8 mouse cellular contexts compared by ENCODE assay signal in the genomic region with DNA sequence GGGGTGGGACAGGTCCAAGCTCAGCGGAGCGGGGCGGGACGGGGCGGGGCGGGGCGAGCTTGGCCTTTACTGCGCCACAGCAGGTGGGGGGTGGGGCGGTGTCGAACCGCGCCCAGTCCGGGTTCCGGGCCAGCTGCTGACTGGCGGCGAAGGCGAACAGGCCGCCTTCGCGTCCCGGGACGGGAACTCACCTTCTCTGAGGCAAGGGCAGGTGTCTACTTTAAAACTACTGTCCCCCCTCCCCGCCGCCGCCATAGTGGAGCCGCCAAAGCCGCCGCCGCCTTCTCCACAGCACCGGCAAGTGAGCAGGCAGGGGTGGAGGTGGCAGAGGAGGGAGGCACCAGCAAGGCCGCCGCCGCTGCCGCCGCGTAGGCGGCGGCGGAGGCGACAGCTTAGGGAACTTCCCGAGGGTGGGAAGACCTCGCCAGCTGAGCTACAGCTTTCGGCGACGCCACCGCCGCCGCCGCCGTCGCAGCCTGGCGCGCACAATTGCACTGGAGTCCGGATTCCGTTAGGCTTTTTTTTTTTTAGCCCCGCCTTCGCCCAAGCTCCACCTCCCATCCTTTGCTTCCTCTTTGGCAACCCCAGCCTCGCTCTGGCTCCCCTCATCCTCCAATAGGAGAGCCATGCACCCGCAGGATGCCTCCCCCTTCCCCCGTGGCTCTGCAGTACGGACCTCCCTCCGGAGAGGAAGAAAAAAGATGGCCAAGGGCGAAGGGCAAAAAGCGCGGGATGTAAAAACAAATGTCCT. TPM values are rescaled to one million over a fixed set of nuclear protein-coding genes. Genes with fewer than 3 reads are reported as not detected.
DNase-seq lines count a peak whose midpoint lies in the region; ATAC-seq and TF ChIP-seq lines count a peak whose summit lies in the region.

A gene (minus strand): TSS at position 490 of the 751 bp plus-strand sequence.

- in situ Hi-C loops in ES-E14 (cut with MboI; ENCODE audit: low sequenced_read_pairs in 2 of 2, unreplicated experiment in 2 of 2): no loop called here

- peak within 1 kb of the TSS; percentile 78 to 92 for H3K4me3 ChIP-seq in ES-E14 (ENCODE audit: insufficient read depth in 1 of 2, low read depth in 1 of 2, low read length in 2 of 2, poor library complexity in 1 of 2, severe bottlenecking in 1 of 2)
- H3K4me3 ChIP-seq in forebrain, embryonic 15.5 days: peak within 1 kb of the TSS; percentile 64
- H3K4me3 ChIP-seq in lung, adult 2 months (replicated peaks; ENCODE audit: extremely low read depth, low read depth, low read length): peak within 1 kb of the TSS; percentile 76

- no peaks in the 10 kb centered on the region for H3K36me3 ChIP-seq in ES-E14 (ENCODE audit: control insufficient read depth, insufficient read depth, low read length, poor library complexity, severe bottlenecking)
- no peaks in the 10 kb centered on the region for H3K36me3 ChIP-seq in forebrain, embryonic 15.5 days

- H3K27ac ChIP-seq in ES-E14 (ENCODE audit: insufficient read depth, low read depth, low read length, poor library complexity, severe bottlenecking): peak within 1 kb of the TSS; percentile 16
- peak within 1 kb of the TSS; percentile 95 for H3K27ac ChIP-seq in forebrain, embryonic 15.5 days (replicated peaks)

- peak; percentile 75 for DNase-seq in ES-E14 (ENCODE audit: low read depth, low spot score)
- peak; percentile 95 for DNase-seq in cerebellum, adult 11-12 months
- DNase-seq in heart, postnatal 25 days (ENCODE audit: low spot score): peak; percentile 86
- peak; percentile 83 to 91 for DNase-seq in layer of hippocampus, adult 18-20 months (ENCODE audit: low spot score in 2 of 2)
- DNase-seq in lung, adult 2 months: peak; percentile 78
- DNase-seq in thymus, adult 18-20 months: peak; percentile 81 to 89

- intact Hi-C loops in heart, postnatal 25 days (cut with DNase I): no loop called here

- no peaks in the 10 kb centered on the region for H3K27me3 ChIP-seq in forebrain, embryonic 15.5 days

- no peak for TF ChIP-seq CTCF in lung, adult 2 months (IDR thresholded peaks at IDR 0.05; ENCODE audit: insufficient read depth, low read length)

- peak within 1 kb of the TSS; percentile 40 for H3K4me2 ChIP-seq in forebrain, embryonic 15.5 days (replicated peaks)

- H3K4me1 ChIP-seq in ES-E14 (ENCODE audit: control insufficient read depth in 2 of 2, insufficient read depth in 2 of 2, low read length in 2 of 2, poor library complexity in 1 of 2): no peaks in the 10 kb centered on the region
- H3K4me1 ChIP-seq in forebrain, embryonic 15.5 days: peaks cover 6% of the 10 kb centered on the region; the same call in 1 of the 2 replicates
- no peaks in the 10 kb centered on the region for H3K4me1 ChIP-seq in lung, adult 2 months (ENCODE audit: control insufficient read depth, insufficient read depth, low read length)

- 14% methylated on average over 37 of the region's 65 CpGs for WGBS in forebrain, embryonic 15.5 days
- 29% methylated on average over 60 of the region's 65 CpGs for WGBS in lung, adult 2 months

- H3K9me3 ChIP-seq in ES-E14 (ENCODE audit: control insufficient read depth, insufficient read depth, low read depth, low read length): no peaks in the 10 kb centered on the region
- H3K9me3 ChIP-seq in forebrain, embryonic 15.5 days: no peaks in the 10 kb centered on the region

- TF ChIP-seq POLR2A in lung, adult 2 months (IDR thresholded peaks at IDR 0.05; ENCODE audit: borderline replicate concordance, extremely low read depth, low read depth, low read length): peak; percentile 82; the same call in 1 of the 2 replicates

- ATAC-seq in forebrain, embryonic 15.5 days (replicated peaks): peak; percentile 100
- ATAC-seq in neutrophil, adult 5-6 weeks (ENCODE audit: extremely low read depth, insufficient number of reproducible peaks, low FRiP score, poor library complexity, severe bottlenecking): peak; percentile 100

- H3K9ac ChIP-seq in ES-E14 (ENCODE audit: insufficient read depth, low read depth, low read length, poor library complexity, severe bottlenecking): peak within 1 kb of the TSS; percentile 79
- peak within 1 kb of the TSS; percentile 77 for H3K9ac ChIP-seq in forebrain, embryonic 15.5 days (replicated peaks)

TF ChIP-seq in ES-E14, 5 proteins besides CTCF, POLR2A, EP300 and RAD21:
- no peak for TF ChIP-seq CHD2 (IDR thresholded peaks at IDR 0.05; ENCODE audit: low read depth, low read length)
- peak; percentile 84 for TF ChIP-seq ZNF384 (IDR thresholded peaks at IDR 0.05; ENCODE audit: low read depth, low read length)

RNA-seq across cellular contexts. Expression of the gene that starts here (rescaled TPM):
- total RNA-seq in ES-E14 (2012; rRNA removed): 0.11 and 0.18 TPM in 2 replicates
- 7.0 and 7.9 TPM in 2 replicates for polyA plus RNA-seq in forebrain, embryonic 15.5 days (2015; fragmentation: Nextera tagmentation; extraction: Ambion mirVana)
- 1 to 10 TPM; 3.7 to 6.6 TPM for total RNA-seq in heart, postnatal 25 days (2021)
- 10 to 100 TPM in 1 of 2 experiments, 1 to 10 TPM in 1; 9.6 to 11.2 TPM for total RNA-seq in layer of hippocampus, adult 18-20 months (2021)
- 0.71 and 0.72 TPM in 2 replicates for polyA plus RNA-seq in lung, adult 2 months (2012; rRNA removed)
- total RNA-seq in neutrophil, adult 5-6 weeks (2017): 7.6 and 9.1 TPM in 2 replicates

Comparison
In these comparisons a context has a peak if more than half of its experiments do, and no peak if none do; other contexts are left out.
1. Peak in every context shown above with its lines: DNase-seq, ATAC-seq, H3K4me3 ChIP-seq and H3K27ac ChIP-seq.
2. Peak in DNase-seq, H3K4me3 ChIP-seq, H3K27ac ChIP-seq and H3K9ac ChIP-seq in ES-E14; RNA of the gene not detected or under 1 TPM.
3. Peak in DNase-seq and H3K4me3 ChIP-seq in lung, adult 2 months; RNA of the gene not detected or under 1 TPM.